ENCODE assay signal across 11 mouse cellular contexts in genomic region chr1:42683861-42684260, GRCm38 (mm10). TPM values are rescaled to one million over a fixed set of nuclear protein-coding genes. Genes with fewer than 3 reads are reported as not detected.
DNase-seq lines count a peak whose midpoint lies in the region; ATAC-seq lines count a peak whose summit lies in the region.
"Had no signal": no experiment of that assay in that cellular context is flagged by ENCODE, and none has a peak within 500 bp of the region (broad histone marks: within the 10 kb centered on the region; RNA-seq: fewer than 3 reads in every experiment).

No protein-coding gene starts in this region.

- H3K27me3 ChIP-seq in heart, embryonic 13.5 days (replicated peaks) = peaks cover 84% of the 10 kb centered on the region
- peaks cover 14% of the 10 kb centered on the region; the same call in 1 of the 2 replicates for H3K27me3 ChIP-seq in neural tube, embryonic 11.5 days (ENCODE audit: control insufficient read depth, insufficient read depth, low read length)
- H3K27me3 ChIP-seq in limb, embryonic 11.5 days (ENCODE audit: control insufficient read depth, insufficient read depth, low read length) = peaks cover 36% of the 10 kb centered on the region
- peaks cover 63% of the 10 kb centered on the region for H3K27me3 ChIP-seq in stomach, embryonic 15.5 days (replicated peaks)
- H3K27me3 ChIP-seq in liver, embryonic 12.5 days (replicated peaks) = peaks cover 74% of the 10 kb centered on the region

- no peak overlapping the region for H3K27ac ChIP-seq in heart, embryonic 13.5 days (replicated peaks)
- H3K27ac ChIP-seq in neural tube, embryonic 11.5 days (ENCODE audit: low read depth, low read length) = peak overlapping the region; percentile 89
- no peak overlapping the region for H3K27ac ChIP-seq in limb, embryonic 11.5 days (replicated peaks; ENCODE audit: low read depth, low read length)
- no peak overlapping the region for H3K27ac ChIP-seq in stomach, embryonic 15.5 days
- H3K27ac ChIP-seq in liver, embryonic 12.5 days = no peak overlapping the region
- H3K27ac ChIP-seq: liver, embryonic 13.5 days had no signal

- H3K9me3 ChIP-seq in heart, embryonic 13.5 days = no peaks in the 10 kb centered on the region
- no peaks in the 10 kb centered on the region for H3K9me3 ChIP-seq in neural tube, embryonic 11.5 days (ENCODE audit: control insufficient read depth, low read length)
- H3K9me3 ChIP-seq in limb, embryonic 11.5 days (ENCODE audit: control insufficient read depth, low read length) = no peaks in the 10 kb centered on the region; the same call in 1 of the 2 replicates
- H3K9me3 ChIP-seq in stomach, embryonic 15.5 days = no peaks in the 10 kb centered on the region
- no peaks in the 10 kb centered on the region for H3K9me3 ChIP-seq in liver, embryonic 12.5 days (replicated peaks)
- H3K9me3 ChIP-seq: liver, embryonic 13.5 days had no signal

- WGBS in heart, embryonic 13.5 days = 4% methylated on average over 6 of the region's 6 CpGs
- WGBS in neural tube, embryonic 11.5 days = 2% methylated on average over 6 of the region's 6 CpGs
- 2% methylated on average over 6 of the region's 6 CpGs for WGBS in limb, embryonic 11.5 days
- WGBS in stomach, embryonic 15.5 days = 4% methylated on average over 6 of the region's 6 CpGs
- under 1% methylated on average over 6 of the region's 6 CpGs for WGBS in liver, embryonic 12.5 days (ENCODE audit: insufficient replicate concordance)

- H3K36me3 ChIP-seq in heart, embryonic 13.5 days = no peaks in the 10 kb centered on the region
- no peaks in the 10 kb centered on the region for H3K36me3 ChIP-seq in neural tube, embryonic 11.5 days (ENCODE audit: control insufficient read depth, insufficient read depth, low read length)
- H3K36me3 ChIP-seq in limb, embryonic 11.5 days (ENCODE audit: control insufficient read depth, insufficient read depth, low read length) = no peaks in the 10 kb centered on the region
- no peaks in the 10 kb centered on the region for H3K36me3 ChIP-seq in stomach, embryonic 15.5 days
- H3K36me3 ChIP-seq in liver, embryonic 12.5 days = no peaks in the 10 kb centered on the region
- H3K36me3 ChIP-seq: liver, embryonic 13.5 days had no signal

- H3K4me1 ChIP-seq in heart, embryonic 13.5 days = peaks cover 21% of the 10 kb centered on the region
- peaks cover 18% of the 10 kb centered on the region for H3K4me1 ChIP-seq in neural tube, embryonic 11.5 days (ENCODE audit: control insufficient read depth, insufficient read depth, low read length)
- peaks cover 7% of the 10 kb centered on the region; the same call in 1 of the 2 replicates for H3K4me1 ChIP-seq in limb, embryonic 11.5 days (ENCODE audit: control insufficient read depth, insufficient read depth, low read length)
- peaks cover 14% of the 10 kb centered on the region for H3K4me1 ChIP-seq in stomach, embryonic 15.5 days
- H3K4me1 ChIP-seq in liver, embryonic 12.5 days = no peaks in the 10 kb centered on the region
- H3K4me1 ChIP-seq: liver, embryonic 13.5 days had no signal

- H3K4me3 ChIP-seq in heart, embryonic 13.5 days = peak overlapping the region; percentile 46
- peak overlapping the region; percentile 95 for H3K4me3 ChIP-seq in neural tube, embryonic 11.5 days (ENCODE audit: low read depth, low read length)
- no peak overlapping the region; the same call in 1 of the 2 replicates for H3K4me3 ChIP-seq in limb, embryonic 11.5 days (ENCODE audit: low read depth, low read length)
- H3K4me3 ChIP-seq in stomach, embryonic 15.5 days (replicated peaks) = peak overlapping the region; percentile 23; the same call in 1 of the 2 replicates
- no peak overlapping the region for H3K4me3 ChIP-seq in liver, embryonic 12.5 days
- H3K4me3 ChIP-seq: liver, embryonic 13.5 days; myocyte had no signal

- DNase-seq in heart, adult 9 months (ENCODE audit: low spot score in 2 of 2) = no peak
- no peak for DNase-seq in neural tube, embryonic 11.5 days (ENCODE audit: low spot score)
- no peak for DNase-seq in neural tube, embryonic 10.5 days (ENCODE audit: extremely low spot score, low spot score)
- no peak for DNase-seq in limb, embryonic 11.5 days (ENCODE audit: low spot score)
- no peak for DNase-seq in cerebellum, adult 18-20 months
- DNase-seq: B cell, adult 2 months; liver, embryonic 13.5 days had no signal

- no peak for ATAC-seq in heart, embryonic 13.5 days (ENCODE audit: extremely low read depth, insufficient number of reproducible peaks, low FRiP score, low TSS enrichment)
- ATAC-seq in neural tube, embryonic 11.5 days (ENCODE audit: insufficient read depth, low FRiP score, low TSS enrichment) = no peak
- no peak for ATAC-seq in limb, embryonic 11.5 days (ENCODE audit: insufficient number of reproducible peaks, low FRiP score, low TSS enrichment, low read depth)
- no peak for ATAC-seq in stomach, embryonic 15.5 days (ENCODE audit: insufficient read depth, low FRiP score, low read depth)
- no peak for ATAC-seq in liver, embryonic 12.5 days

- peak overlapping the region; percentile 67 for H3K4me2 ChIP-seq in heart, embryonic 13.5 days
- peak overlapping the region; percentile 94 for H3K4me2 ChIP-seq in neural tube, embryonic 11.5 days (ENCODE audit: low read depth)
- peak overlapping the region; percentile 88 for H3K4me2 ChIP-seq in limb, embryonic 11.5 days (ENCODE audit: low read depth, severe bottlenecking)
- H3K4me2 ChIP-seq in stomach, embryonic 15.5 days = no peak overlapping the region
- H3K4me2 ChIP-seq in liver, embryonic 12.5 days = no peak overlapping the region

- no peak overlapping the region for H3K9ac ChIP-seq in heart, embryonic 13.5 days
- H3K9ac ChIP-seq in neural tube, embryonic 11.5 days (ENCODE audit: low read length) = peak overlapping the region; percentile 71
- no peak overlapping the region for H3K9ac ChIP-seq in limb, embryonic 11.5 days (ENCODE audit: low read length)
- H3K9ac ChIP-seq in stomach, embryonic 15.5 days = no peak overlapping the region
- H3K9ac ChIP-seq in liver, embryonic 12.5 days = no peak overlapping the region
- H3K9ac ChIP-seq: liver, embryonic 13.5 days had no signal

RNA-seq across cellular contexts. Expression of gene Pou3f3, which starts 11.7 kb away (rescaled TPM):
- polyA plus RNA-seq in heart, embryonic 13.5 days (2015; fragmentation: Nextera tagmentation; extraction: Ambion mirVana) = 0.03 and 0.08 TPM in 2 replicates
- polyA plus RNA-seq in neural tube, embryonic 11.5 days (2014; fragmentation: Nextera tagmentation; extraction: Ambion mirVana) = 11.4 and 11.9 TPM in 2 replicates
- polyA plus RNA-seq in limb, embryonic 11.5 days (2014; fragmentation: Nextera tagmentation; extraction: Ambion mirVana) = 0.04 and 0.19 TPM in 2 replicates
- 0.04 and 0.10 TPM in 2 replicates for polyA plus RNA-seq in stomach, embryonic 15.5 days (2015; fragmentation: Nextera tagmentation; extraction: Ambion mirVana)
- polyA plus RNA-seq in liver, embryonic 12.5 days (2016; fragmentation: Nextera tagmentation; extraction: Ambion mirVana) = 0.02 TPM in 2 replicates
- polyA plus RNA-seq: myocyte had no signal

Comparison
In these comparisons a context has a peak if more than half of its experiments do, and no peak if none do; other contexts are left out.
1. H3K4me2 ChIP-seq: peak in heart, embryonic 13.5 days (single experiment), neural tube, embryonic 11.5 days (single experiment) and limb, embryonic 11.5 days (single experiment); none in stomach, embryonic 15.5 days (single experiment) and liver, embryonic 12.5 days (single experiment).
2. H3K4me3 ChIP-seq: peak in heart, embryonic 13.5 days (single experiment), neural tube, embryonic 11.5 days (single experiment) and stomach, embryonic 15.5 days (single experiment); none in limb, embryonic 11.5 days (single experiment) and liver, embryonic 12.5 days (single experiment).
3. RNA of gene Pou3f3, which starts 11.7 kb away (polyA plus RNA-seq): 11.4 to 11.9 TPM in neural tube, embryonic 11.5 days; 0.04 to 0.19 TPM in limb, embryonic 11.5 days, 0.04 to 0.10 TPM in stomach, embryonic 15.5 days, 0.03 to 0.08 TPM in heart, embryonic 13.5 days and 0.02 TPM in liver, embryonic 12.5 days; every median in the first group is over 10 times any median in the second.